Mouse (Mus musculus) MEL (cell line): ENCODE results near the gene Uckl1. TPM values are rescaled to one million over a fixed set of nuclear protein-coding genes. Genes with fewer than 3 reads are reported as not detected.

ENCODE experiments used
- DNase-seq: peaks from one replicate; pipeline ENCODE4 v3.0.0; 2011; ENCODE audit warnings: low read depth, low spot score
- H3K27ac ChIP-seq: 2 replicates; pipeline ENCODE4 v1.5.1; 2012; ENCODE audit warnings: low read depth, mild to moderate bottlenecking, control low read depth, low read length, moderate library complexity; ENCODE audit not compliant: control insufficient read depth
- H3K27me3 ChIP-seq, 2 experiments: fragments of 150-350 bp in 1 of 2; sonication (generic) in 1 of 2; 2 replicates each; pipeline ENCODE4 v1.6.1; 2012; ENCODE audit warnings: low read length in 2 of 2, mild to moderate bottlenecking in 2 of 2, improper control_type of control experiment in 1 of 2, moderate library complexity in 1 of 2; ENCODE audit not compliant: insufficient read depth in 2 of 2, control insufficient read depth in 1 of 2
- H3K36me3 ChIP-seq, 2 experiments: 2 replicates each; pipeline ENCODE4 v1.6.1; 2012 to 2014; ENCODE audit warnings: low read length in 2 of 2, improper control_type of control experiment in 1 of 2, inconsistent platforms in 1 of 2, mild to moderate bottlenecking in 1 of 2; ENCODE audit not compliant: insufficient read depth in 2 of 2, control insufficient read depth in 1 of 2
- H3K4me1 ChIP-seq, 2 experiments: fragments of 150-350 bp in 1 of 2; sonication (generic) in 1 of 2; 2 replicates each; pipeline ENCODE4 v1.6.1; 2012; ENCODE audit warnings: low read length in 2 of 2, improper control_type of control experiment in 1 of 2, mild to moderate bottlenecking in 1 of 2; ENCODE audit not compliant: insufficient read depth in 2 of 2, control insufficient read depth in 1 of 2
- H3K4me3 ChIP-seq, 2 experiments: fragments of 150-350 bp in 1 of 2; sonication (generic) in 1 of 2; 2 replicates each; pipeline ENCODE4 v1.5.1; 2012; ENCODE audit warnings: low read depth in 2 of 2, low read length in 2 of 2, mild to moderate bottlenecking in 2 of 2, moderate library complexity in 2 of 2, control low read depth in 1 of 2, improper control_type of control experiment in 1 of 2; ENCODE audit not compliant: control insufficient read depth in 1 of 2, insufficient read depth in 1 of 2
- H3K79me2 ChIP-seq: 2 replicates; pipeline ENCODE4 v1.6.1; 2012; ENCODE audit warnings: mild to moderate bottlenecking, low read length, moderate library complexity; ENCODE audit not compliant: control insufficient read depth, poor library complexity, insufficient read depth
- H3K9ac ChIP-seq: 2 replicates; pipeline ENCODE4 v1.6.1; 2012; ENCODE audit warnings: low read depth, mild to moderate bottlenecking, control low read depth, low read length, moderate library complexity; ENCODE audit not compliant: control insufficient read depth, poor library complexity, severe bottlenecking
- H3K9me3 ChIP-seq: fragments of 150-350 bp; sonication (generic); replicated peaks from 2 replicates; pipeline ENCODE4 v1.6.1; 2012; ENCODE audit warnings: mild to moderate bottlenecking, low read length, improper control_type of control experiment, moderate library complexity; ENCODE audit not compliant: insufficient read depth
- CTCF ChIP-seq, 3 experiments: IDR thresholded peaks in 2 of 3; conservative IDR thresholded peaks in 1 of 3; 2 replicates each; pipeline ENCODE4 v1.5.1; 2011 to 2012; ENCODE audit warnings: low read length in 3 of 3, low read depth in 2 of 3, mild to moderate bottlenecking in 2 of 3, improper control_type of control experiment in 1 of 3, inconsistent platforms in 1 of 3, mixed read lengths in 1 of 3, moderate library complexity in 1 of 3; ENCODE audit not compliant: control insufficient read depth in 1 of 3, insufficient read depth in 1 of 3, poor library complexity in 1 of 3, severe bottlenecking in 1 of 3
- ELF1 ChIP-seq: IDR thresholded peaks from 2 replicates; pipeline ENCODE4 v1.6.1; 2014; ENCODE audit warnings: low read depth, mild to moderate bottlenecking, inconsistent platforms, low read length, improper control_type of control experiment, moderate library complexity
- EP300 ChIP-seq, 2 experiments: IDR thresholded peaks; 2 replicates each; pipeline ENCODE4 v1.6.1; 2011; ENCODE audit warnings: improper control_type of control experiment in 2 of 2, low read length in 2 of 2, low read depth in 1 of 2, mild to moderate bottlenecking in 1 of 2
- MAFK ChIP-seq: IDR thresholded peaks from 2 replicates; pipeline ENCODE4 v1.6.1; 2011; ENCODE audit warnings: low read depth, mild to moderate bottlenecking, low read length, improper control_type of control experiment, borderline replicate concordance
- MAZ ChIP-seq: IDR thresholded peaks from 2 replicates; pipeline ENCODE4 v1.6.1; 2012; ENCODE audit warnings: low read depth, mild to moderate bottlenecking, inconsistent platforms, low read length, improper control_type of control experiment
- MXI1 ChIP-seq: IDR thresholded peaks from 2 replicates; pipeline ENCODE4 v1.6.1; 2011; ENCODE audit warnings: mild to moderate bottlenecking, low read depth, low read length, improper control_type of control experiment
- MYB ChIP-seq: IDR thresholded peaks from 2 replicates; pipeline ENCODE4 v1.6.1; 2011; ENCODE audit warnings: mild to moderate bottlenecking, low read depth, low read length, improper control_type of control experiment
- MYC ChIP-seq: IDR thresholded peaks from 2 replicates; pipeline ENCODE4 v1.6.1; 2011; ENCODE audit warnings: low read depth, mild to moderate bottlenecking, low read length, improper control_type of control experiment, moderate library complexity
- POLR2A ChIP-seq, 2 experiments: IDR thresholded peaks; 2 replicates each; pipeline ENCODE4 v1.6.1; 2011 to 2012; ENCODE audit warnings: low read length in 2 of 2, mild to moderate bottlenecking in 2 of 2, control low read depth in 1 of 2, improper control_type of control experiment in 1 of 2, low read depth in 1 of 2, moderate library complexity in 1 of 2; ENCODE audit not compliant: control insufficient read depth in 1 of 2, insufficient read depth in 1 of 2, poor library complexity in 1 of 2
- POLR2AphosphoS5 ChIP-seq: IDR thresholded peaks from 2 replicates; pipeline ENCODE4 v1.6.1; 2012; ENCODE audit warnings: low read depth, borderline replicate concordance, mild to moderate bottlenecking, inconsistent platforms, low read length, moderate library complexity, mixed read lengths
- RAD21 ChIP-seq: IDR thresholded peaks from 2 replicates; pipeline ENCODE4 v1.6.1; 2011; ENCODE audit warnings: mild to moderate bottlenecking, low read depth, low read length, improper control_type of control experiment
- RCOR1 ChIP-seq: IDR thresholded peaks from 2 replicates; pipeline ENCODE4 v1.6.1; 2012; ENCODE audit warnings: low read depth, mild to moderate bottlenecking, inconsistent platforms, low read length, improper control_type of control experiment
- UBTF ChIP-seq: IDR thresholded peaks from 2 replicates; pipeline ENCODE4 v1.6.1; 2012; ENCODE audit warnings: low read depth, mild to moderate bottlenecking, inconsistent platforms, low read length, improper control_type of control experiment, moderate library complexity, borderline replicate concordance; ENCODE audit not compliant: insufficient read depth
- USF2 ChIP-seq, 2 experiments: IDR thresholded peaks; 2 replicates each; pipeline ENCODE4 v1.6.1; 2011 to 2012; ENCODE audit warnings: improper control_type of control experiment in 2 of 2, low read length in 2 of 2, borderline replicate concordance in 1 of 2, inconsistent platforms in 1 of 2, low read depth in 1 of 2, mild to moderate bottlenecking in 1 of 2; ENCODE audit not compliant: insufficient read depth in 1 of 2
- ZC3H11A ChIP-seq: IDR thresholded peaks from 2 replicates; pipeline ENCODE4 v1.6.1; 2012; ENCODE audit warnings: low read depth, mild to moderate bottlenecking, inconsistent platforms, low read length, improper control_type of control experiment
- ZKSCAN1 ChIP-seq: IDR thresholded peaks from 2 replicates; pipeline ENCODE4 v1.6.1; 2012; ENCODE audit warnings: low read depth, mild to moderate bottlenecking, inconsistent platforms, low read length, improper control_type of control experiment, moderate library complexity
- polyA plus RNA-seq, 2 experiments: library from polyadenylated mRNA; stranded (reverse) in 1 of 2; unstranded in 1 of 2; fragments of >175 nt in 1 of 2; fragments of >200 nt in 1 of 2; gene quantifications; 2 replicates each; pipeline versions ENCODE4 v1.2.1 to v1.2.4; 2012; ENCODE audit warnings: low replicate concordance in 2 of 2, low read depth in 1 of 2; ENCODE audit not compliant: insufficient read length in 2 of 2, insufficient read depth in 1 of 2, missing spikeins in 1 of 2
- total RNA-seq: library from RNA; depleted of rRNA; stranded (reverse); fragments of 300-350 nt; gene quantifications from 2 replicates; pipeline ENCODE4 v1.2.3, GENCODE M21; 2012

Gene Uckl1
- total and polyA plus RNA-seq, 3 experiments = 15.2 to 24.6 TPM; not detected in 1

- Histone ChIP-seq H3K27me3 (no peaks in the 10 kb centered on the region), H3K4me1 (peaks cover 0 to 10% of the 10 kb centered on the region in 2 experiments; a peak in 2 of 4 replicates), H3K4me3 (no peak overlapping the region), H3K79me2 (peaks cover 14% of the 10 kb centered on the region), H3K9me3 (no peaks in the 10 kb centered on the region), H3K36me3 (peaks cover 0 to 7% of the 10 kb centered on the region in 2 experiments; a peak in 3 of 4 replicates), H3K9ac (no peak overlapping the region), H3K27ac (no peak overlapping the region)
- TF ChIP-seq POLR2A (IDR thresholded peaks at IDR 0.05; ENCODE audit: control insufficient read depth in 1 of 2, insufficient read depth in 1 of 2, low read depth in 1 of 2, low read length in 2 of 2, poor library complexity in 1 of 2) (no peak), CTCF (IDR thresholded peaks at IDR 0.05 in 2 of 3, conservative IDR thresholded peaks at IDR 0.05 in 1 of 3; ENCODE audit: control insufficient read depth in 1 of 3, insufficient read depth in 1 of 3, low read depth in 2 of 3, low read length in 3 of 3, poor library complexity in 1 of 3, severe bottlenecking in 1 of 3) (peak; percentile 2 to 59 (median 37); a peak in 3 of 6 replicates)
- DNase-seq = no peak
These were observed 3.1 kb upstream of the Uckl1 start for GRCm38 (mm10) chr2:181587796-181588195.

GRCm38 (mm10) chr2:181586124-181586523 is 1.4 kb upstream of the Uckl1 start:
- Histone ChIP-seq H3K9me3 (no peaks in the 10 kb centered on the region), H3K27ac (no peak overlapping the region), H3K4me3 (no peak overlapping the region)
- DNase-seq = no peak
- TF ChIP-seq MAFK = no peak
- TF ChIP-seq ZKSCAN1 = no peak
- TF ChIP-seq ZC3H11A = no peak
- TF ChIP-seq RCOR1 = no peak
- TF ChIP-seq USF2 (IDR thresholded peaks at IDR 0.05; ENCODE audit: borderline replicate concordance in 1 of 2, insufficient read depth in 1 of 2, low read depth in 1 of 2, low read length in 2 of 2) = no peak
- TF ChIP-seq UBTF = no peak
- TF ChIP-seq RAD21 = no peak
- TF ChIP-seq MXI1 = no peak
- no peak for TF ChIP-seq ELF1
- TF ChIP-seq MYB = no peak
- TF ChIP-seq MAZ = no peak
- TF ChIP-seq EP300 (IDR thresholded peaks at IDR 0.05; ENCODE audit: low read depth in 1 of 2, low read length in 2 of 2) = no peak
- no peak for TF ChIP-seq MYC
- TF ChIP-seq POLR2AphosphoS5 = no peak
- TF ChIP-seq, all 39 proteins: peak for 0
- Histone ChIP-seq H3K79me2 (peaks cover 5% of the 10 kb centered on the region), H3K36me3 (peaks cover 0 to 4% of the 10 kb centered on the region in 2 experiments; a peak in 3 of 4 replicates), H3K4me1 (peaks cover 2 to 3% of the 10 kb centered on the region in 2 experiments; a peak in 3 of 4 replicates), H3K9ac (no peak overlapping the region), H3K27me3 (no peaks in the 10 kb centered on the region)
